Mouse (Mus musculus) kidney, postnatal 0 days (tissue): ENCODE results near the gene Zdhhc22. TPM values are rescaled to one million over a fixed set of nuclear protein-coding genes. Genes with fewer than 3 reads are reported as not detected.
A peak's percentile ranks its signal among the peaks of the same experiment; 100 is the strongest.

Experiments
- ATAC-seq: fragments of 200-750 bp; cut with Nextera tagmentation; replicated peaks from 2 replicates; pipeline ENCODE4 v1.8.0; 2017; ENCODE audit warnings: low read depth, moderate number of reproducible peaks, moderate TSS enrichment, moderate library complexity; ENCODE audit not compliant: low FRiP score
- DNase-seq: peaks from one replicate; pipeline ENCODE4 v3.0.0-alpha.2; 2016; ENCODE audit warnings: low spot score
- H3K27ac ChIP-seq: fragments of 300-500 bp; sonication (generic); 2 replicates; pipeline ENCODE4 v1.5.1; 2014; ENCODE audit warnings: mild to moderate bottlenecking
- H3K27me3 ChIP-seq: fragments of 300-500 bp; sonication (generic); 2 replicates; pipeline ENCODE4 v1.6.1; 2014; ENCODE audit warnings: low read length, mixed read lengths; ENCODE audit not compliant: insufficient read depth
- H3K36me3 ChIP-seq: fragments of 300-500 bp; sonication (generic); 2 replicates; pipeline ENCODE4 v1.6.1; 2014; ENCODE audit warnings: low read length, mixed read lengths; ENCODE audit not compliant: insufficient read depth
- H3K4me1 ChIP-seq: fragments of 300-500 bp; sonication (generic); replicated peaks from 2 replicates; pipeline ENCODE4 v1.6.1; 2014; ENCODE audit warnings: antibody characterized with exemption, low read length, mixed read lengths; ENCODE audit not compliant: insufficient read depth
- H3K4me2 ChIP-seq: fragments of 300-500 bp; sonication (generic); 2 replicates; pipeline ENCODE4 v1.6.1; 2014; ENCODE audit warnings: mild to moderate bottlenecking, low read length, moderate library complexity, mixed read lengths
- H3K4me3 ChIP-seq: fragments of 300-500 bp; sonication (generic); replicated peaks from 2 replicates; pipeline ENCODE4 v1.5.1; 2014; ENCODE audit warnings: low read depth, low read length
- H3K9ac ChIP-seq: fragments of 300-500 bp; sonication (generic); 2 replicates; pipeline ENCODE4 v1.6.1; 2014; ENCODE audit warnings: low read depth, low read length
- H3K9me3 ChIP-seq: fragments of 300-500 bp; sonication (generic); replicated peaks from 2 replicates; pipeline ENCODE4 v1.6.1; 2016; ENCODE audit warnings: low read length, inconsistent platforms, mixed read lengths
- CTCF ChIP-seq: IDR thresholded peaks from 2 replicates; pipeline ENCODE4 v1.5.1; 2016; ENCODE audit warnings: antibody characterized with exemption, low read depth, mild to moderate bottlenecking, moderate library complexity
- WGBS: fragments of 180-500 bp; shearing (Covaris S2); extraction: QIAGEN DNeasy Blood & Tissue Kit; methylation state at CpG from one replicate; pipeline ENCODE4 v1.1.7; 2014; 5-methylcytosine and 5-hydroxymethylcytosine counted together
- polyA plus RNA-seq: library from polyadenylated mRNA; unstranded; fragments of >200 nt; fragmentation: Nextera tagmentation; extraction: Ambion mirVana; gene quantifications from 2 replicates; pipeline ENCODE4 v1.2.1, GENCODE M21; 2015

Gene Zdhhc22
- polyA plus RNA-seq, 1 experiment from 2014 or later = 0.03 TPM

DNA sequence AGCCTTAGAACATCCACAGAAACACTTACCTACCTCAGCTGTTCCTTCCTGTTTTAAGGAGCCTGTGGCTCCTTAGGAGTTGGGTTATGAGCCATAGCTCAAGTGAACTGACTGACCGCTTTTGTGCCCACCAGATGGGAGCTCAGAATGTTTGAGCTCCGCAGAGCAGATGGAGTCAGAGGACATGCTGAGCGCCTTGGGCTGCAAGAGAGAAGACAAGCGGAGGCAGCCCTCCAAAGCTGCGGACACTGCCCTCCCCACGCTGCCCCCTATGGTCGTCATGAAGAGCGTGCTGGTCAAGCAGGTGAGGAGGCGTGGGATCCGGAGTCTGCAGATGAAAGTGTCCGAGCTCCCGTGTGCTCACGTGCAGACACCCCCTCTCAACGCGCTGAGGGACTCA, 30.1 kb downstream of the Zdhhc22 start:
- no peak overlapping the region for H3K4me3 ChIP-seq
- no peaks in the 10 kb centered on the region for H3K4me1 ChIP-seq
- peaks cover 48% of the 10 kb centered on the region for H3K36me3 ChIP-seq
- ATAC-seq (no peak), DNase-seq (no peak)
- H3K4me2 ChIP-seq = no peak overlapping the region
- H3K27me3 ChIP-seq = no peaks in the 10 kb centered on the region
- no peak overlapping the region for H3K9ac ChIP-seq
- no peak for TF ChIP-seq CTCF
- 89% methylated on average over 15 of the region's 15 CpGs for WGBS
- H3K27ac ChIP-seq = no peak overlapping the region
- no peaks in the 10 kb centered on the region for H3K9me3 ChIP-seq

- DNase-seq = no peak
- WGBS = 91% methylated on average over 5 of the region's 5 CpGs
- TF ChIP-seq CTCF = no peak
- no peak overlapping the region for H3K4me2 ChIP-seq
- H3K27ac ChIP-seq = no peak overlapping the region
- H3K9me3 ChIP-seq = no peaks in the 10 kb centered on the region
- H3K27me3 ChIP-seq = no peaks in the 10 kb centered on the region
- H3K9ac ChIP-seq = no peak overlapping the region
- no peak for ATAC-seq
- H3K36me3 ChIP-seq = peaks cover 48% of the 10 kb centered on the region
- no peak overlapping the region for H3K4me3 ChIP-seq
- no peaks in the 10 kb centered on the region for H3K4me1 ChIP-seq
Observed at GRCm38 (mm10) chr12:86959661-86960060, 30.6 kb downstream of the Zdhhc22 start.

GRCm38 (mm10) chr12:86958558-86958957, 31.7 kb downstream of the Zdhhc22 start:
- Histone ChIP-seq H3K4me3 (no peak overlapping the region), H3K9me3 (no peaks in the 10 kb centered on the region), H3K4me1 (no peaks in the 10 kb centered on the region), H3K27me3 (no peaks in the 10 kb centered on the region), H3K9ac (no peak overlapping the region), H3K4me2 (no peak overlapping the region), H3K27ac (no peak overlapping the region), H3K36me3 (peaks cover 53% of the 10 kb centered on the region)
- 85% methylated on average over 5 of the region's 5 CpGs for WGBS
- DNase-seq (no peak), ATAC-seq (no peak)
- no peak for TF ChIP-seq CTCF

GRCm38 (mm10) chr12:86955894-86956293, 34.3 kb downstream of the Zdhhc22 start:
- Histone ChIP-seq H3K9me3 (no peaks in the 10 kb centered on the region), H3K36me3 (peaks cover 32% of the 10 kb centered on the region), H3K4me2 (no peak overlapping the region), H3K4me1 (no peaks in the 10 kb centered on the region), H3K9ac (no peak overlapping the region), H3K4me3 (no peak overlapping the region), H3K27me3 (no peaks in the 10 kb centered on the region), H3K27ac (no peak overlapping the region)
- DNase-seq (no peak), ATAC-seq (peak; percentile 25; the same call in 1 of the 2 replicates)
- WGBS = 75% methylated on average over 2 of the region's 2 CpGs
- no peak for TF ChIP-seq CTCF

GRCm38 (mm10) chr12:86952331-86952850, 37.8 kb downstream of the Zdhhc22 start:
- Histone ChIP-seq H3K4me1 (peaks cover 16% of the 10 kb centered on the region), H3K4me3 (no peak overlapping the region), H3K36me3 (peaks cover 8% of the 10 kb centered on the region; the same call in 1 of the 2 replicates), H3K27ac (no peak overlapping the region), H3K9me3 (no peaks in the 10 kb centered on the region), H3K9ac (no peak overlapping the region), H3K27me3 (no peaks in the 10 kb centered on the region), H3K4me2 (no peak overlapping the region)
- 89% methylated on average over 10 of the region's 10 CpGs for WGBS
- TF ChIP-seq CTCF = no peak
- ATAC-seq (no peak), DNase-seq (no peak)

DNA sequence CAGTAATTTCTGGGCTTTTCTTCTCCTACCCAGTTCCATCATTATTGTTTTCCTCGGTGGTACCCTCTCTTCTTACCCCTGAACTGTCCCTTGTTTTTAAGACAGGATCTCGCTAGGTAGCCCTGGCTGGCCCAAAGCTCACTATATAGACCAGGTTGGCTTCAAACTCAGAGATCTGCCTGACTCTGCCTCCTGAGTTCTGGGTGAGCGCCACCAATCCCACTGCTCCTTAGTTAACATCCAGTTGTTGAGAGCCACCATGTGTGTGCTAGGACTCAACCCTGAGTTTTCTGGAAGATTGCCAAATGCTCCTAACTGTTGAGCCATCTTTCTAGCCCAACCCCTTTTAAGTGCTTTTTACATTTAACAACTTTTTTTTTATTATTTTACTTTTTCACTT, 39.3 kb downstream of the Zdhhc22 start:
- Histone ChIP-seq H3K4me3 (no peak overlapping the region), H3K27me3 (no peaks in the 10 kb centered on the region), H3K9me3 (no peaks in the 10 kb centered on the region), H3K27ac (no peak overlapping the region), H3K4me1 (peaks cover 16% of the 10 kb centered on the region), H3K36me3 (0 out of 2 replicates have a peak, but pooled peaks cover 5% of the 10 kb centered on the region), H3K4me2 (no peak overlapping the region), H3K9ac (no peak overlapping the region)
- no peak for DNase-seq
- TF ChIP-seq CTCF = no peak
- no peak for ATAC-seq
- WGBS = 97% methylated on average over 3 of the region's 3 CpGs
